Mouse (Mus musculus): ENCODE results near the gene Mepce. TPM values are rescaled to one million over a fixed set of nuclear protein-coding genes. Genes with fewer than 3 reads are reported as not detected.

Mepce gene
- total RNA-seq, 1 experiment, result 42.3 TPM

DNA sequence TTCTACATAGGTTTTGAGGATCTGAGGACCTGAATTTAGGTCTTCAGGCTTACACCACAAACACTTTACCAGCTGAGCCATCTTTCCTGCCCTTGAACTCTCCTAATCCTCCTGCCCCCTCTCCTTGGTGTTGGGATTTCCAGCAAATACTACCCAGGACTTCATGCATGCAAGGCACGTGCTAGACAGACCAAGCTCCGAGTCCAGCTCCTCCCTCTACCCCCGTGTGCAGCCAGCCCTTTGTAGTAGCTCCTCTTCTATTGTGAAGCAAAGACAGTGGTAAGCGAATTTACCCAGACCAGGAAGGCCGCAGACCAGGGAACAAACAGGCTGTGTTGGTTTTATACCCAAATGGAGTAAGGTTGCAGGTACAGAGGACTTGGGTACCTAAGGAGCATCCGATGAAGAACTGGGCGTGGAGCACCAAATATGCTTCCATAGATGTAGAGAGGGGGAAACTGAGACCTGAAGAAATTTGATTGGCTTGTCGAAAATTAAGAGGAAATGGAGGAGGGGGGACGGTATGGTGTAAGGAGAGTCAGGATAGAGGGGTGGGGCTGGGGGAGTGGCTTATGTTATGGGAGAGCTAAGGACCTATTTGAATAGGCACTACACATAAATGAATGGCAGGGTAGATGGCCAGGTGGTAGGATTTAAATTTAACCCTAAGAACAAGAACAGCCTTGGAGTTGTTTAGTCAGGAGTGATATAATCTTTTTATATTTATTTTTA lies 22.7 kb downstream of the Mepce start:
- H3K4me1 ChIP-seq (ENCODE audit: control insufficient read depth in 2 of 2, insufficient read depth in 2 of 2, low read length in 2 of 2, poor library complexity in 1 of 2), result peaks cover 2 to 12% of the 10 kb centered on the region in 2 experiments; a peak in 2 of 4 replicates
- H3K4me3 ChIP-seq (ENCODE audit: insufficient read depth in 1 of 2, low read depth in 1 of 2, low read length in 2 of 2, poor library complexity in 1 of 2, severe bottlenecking in 1 of 2), result no peak overlapping the region
- DNase-seq (ENCODE audit: low read depth, low spot score), result no peak
- no peaks in the 10 kb centered on the region for H3K9me3 ChIP-seq (ENCODE audit: control insufficient read depth, insufficient read depth, low read depth, low read length)
- H3K36me3 ChIP-seq (ENCODE audit: control insufficient read depth, insufficient read depth, low read length, poor library complexity, severe bottlenecking), result no peaks in the 10 kb centered on the region
- TF ChIP-seq HCFC1 (IDR thresholded peaks at IDR 0.05; ENCODE audit: borderline replicate concordance, insufficient read depth, low read length) (no peak), CHD2 (IDR thresholded peaks at IDR 0.05; ENCODE audit: low read depth, low read length) (no peak), MAFK (IDR thresholded peaks at IDR 0.05; ENCODE audit: insufficient read depth, low read depth, low read length) (no peak), ZNF384 (IDR thresholded peaks at IDR 0.05; ENCODE audit: low read depth, low read length) (no peak), ZC3H11A (IDR thresholded peaks at IDR 0.05; ENCODE audit: borderline replicate concordance, low read depth, low read length) (no peak)
- in situ Hi-C loops (cut with MboI; ENCODE audit: low sequenced_read_pairs in 2 of 2, unreplicated experiment in 2 of 2), result loop anchor here in 1 of 2 experiments (10.0 kb wide), 1 partner anchor 110 kb away; no protein-coding TSS in a partner anchor
- no peak overlapping the region for H3K9ac ChIP-seq (ENCODE audit: insufficient read depth, low read depth, low read length, poor library complexity, severe bottlenecking)
- no peak overlapping the region for H3K27ac ChIP-seq (ENCODE audit: insufficient read depth, low read depth, low read length, poor library complexity, severe bottlenecking)

DNA sequence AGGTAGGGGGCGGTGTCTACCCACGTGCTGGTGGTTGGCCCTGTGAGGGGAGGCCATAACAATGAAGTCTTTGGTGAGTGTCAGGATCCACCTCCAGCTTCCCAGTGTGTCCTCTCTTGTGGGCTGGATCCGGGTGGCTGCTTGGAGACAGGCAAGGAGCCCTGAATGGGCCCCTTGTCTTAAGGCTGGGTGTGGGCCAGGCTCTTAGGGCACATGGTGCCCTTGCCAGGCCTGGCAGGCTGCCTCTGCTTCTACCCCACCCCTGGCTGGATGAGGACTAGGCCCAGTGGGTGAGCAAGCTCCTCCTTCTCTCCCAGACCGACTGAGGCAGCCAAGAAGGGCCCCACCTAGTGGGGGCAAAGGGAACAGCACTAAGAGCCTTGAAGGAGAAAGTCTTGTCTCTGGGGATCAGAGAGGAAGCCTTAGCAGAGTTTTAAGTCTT lies 27.5 kb downstream of the Mepce start:
- Histone ChIP-seq H3K4me1 (ENCODE audit: control insufficient read depth in 2 of 2, insufficient read depth in 2 of 2, low read length in 2 of 2, poor library complexity in 1 of 2) (peaks cover 2 to 33% of the 10 kb centered on the region in 2 experiments; a peak in 3 of 4 replicates), H3K9ac (ENCODE audit: insufficient read depth, low read depth, low read length, poor library complexity, severe bottlenecking) (peak overlapping the region; percentile 61; the same call in 1 of the 2 replicates), H3K36me3 (ENCODE audit: control insufficient read depth, insufficient read depth, low read length, poor library complexity, severe bottlenecking) (peaks cover 10% of the 10 kb centered on the region), H3K4me3 (ENCODE audit: insufficient read depth in 1 of 2, low read depth in 1 of 2, low read length in 2 of 2, poor library complexity in 1 of 2, severe bottlenecking in 1 of 2) (no peak overlapping the region), H3K27ac (ENCODE audit: insufficient read depth, low read depth, low read length, poor library complexity, severe bottlenecking) (no peak overlapping the region), H3K9me3 (ENCODE audit: control insufficient read depth, insufficient read depth, low read depth, low read length) (no peaks in the 10 kb centered on the region)
- TF ChIP-seq CHD2 (IDR thresholded peaks at IDR 0.05; ENCODE audit: low read depth, low read length) (no peak), ZNF384 (IDR thresholded peaks at IDR 0.05; ENCODE audit: low read depth, low read length) (no peak), ZC3H11A (IDR thresholded peaks at IDR 0.05; ENCODE audit: borderline replicate concordance, low read depth, low read length) (no peak)
- peak; percentile 82 for DNase-seq (ENCODE audit: low read depth, low spot score)
- in situ Hi-C loops (cut with MboI; ENCODE audit: low sequenced_read_pairs in 2 of 2, unreplicated experiment in 2 of 2), result loop anchor here in 1 of 2 experiments (10.0 kb wide), 1 partner anchor 105 kb away; no protein-coding TSS in a partner anchor

DNA sequence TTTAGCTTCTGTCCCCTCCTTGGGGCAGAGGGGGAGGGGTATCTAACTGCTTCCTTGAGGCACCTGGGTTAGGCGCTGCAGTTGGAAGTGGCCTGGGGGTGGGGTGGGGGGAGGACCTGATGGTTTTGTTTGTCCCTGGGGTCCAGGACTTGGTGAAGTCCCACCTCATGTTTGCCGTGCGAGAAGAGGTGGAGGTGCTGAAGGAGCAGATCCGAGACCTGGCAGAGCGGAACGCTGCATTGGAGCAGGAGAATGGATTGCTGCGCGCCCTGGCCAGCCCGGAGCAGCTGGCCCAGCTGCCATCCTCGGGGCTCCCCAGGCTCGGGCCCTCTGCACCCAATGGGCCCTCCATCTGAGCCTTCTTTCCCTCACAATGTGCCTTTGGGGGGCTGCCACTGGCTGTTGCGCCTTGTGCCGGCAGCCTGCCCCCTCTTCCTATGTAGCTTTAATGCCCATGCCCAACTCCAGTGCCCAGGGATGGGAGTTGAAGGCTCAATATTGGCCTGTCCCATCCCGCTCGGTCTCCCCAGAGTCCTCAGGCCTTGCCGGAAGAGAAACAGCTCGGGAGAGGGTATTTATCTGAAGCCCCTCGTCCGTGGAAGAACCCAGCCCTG lies 28.4 kb downstream of the Mepce start:
- H3K9ac ChIP-seq (ENCODE audit: insufficient read depth, low read depth, low read length, poor library complexity, severe bottlenecking), result peak overlapping the region; percentile 42; the same call in 1 of the 2 replicates

GRCm38 (mm10) chr5:137757887-137758286 lies 29.6 kb downstream of the Mepce start:
- TF ChIP-seq HCFC1 (IDR thresholded peaks at IDR 0.05; ENCODE audit: borderline replicate concordance, insufficient read depth, low read length) (no peak), ZC3H11A (IDR thresholded peaks at IDR 0.05; ENCODE audit: borderline replicate concordance, low read depth, low read length) (no peak), MAFK (IDR thresholded peaks at IDR 0.05; ENCODE audit: insufficient read depth, low read depth, low read length) (no peak), CHD2 (IDR thresholded peaks at IDR 0.05; ENCODE audit: low read depth, low read length) (no peak), ZNF384 (IDR thresholded peaks at IDR 0.05; ENCODE audit: low read depth, low read length) (no peak)
- H3K9ac ChIP-seq (ENCODE audit: insufficient read depth, low read depth, low read length, poor library complexity, severe bottlenecking), result peak overlapping the region; percentile 10; the same call in 1 of the 2 replicates
- DNase-seq (ENCODE audit: low read depth, low spot score), result no peak

More for the DNA sequence above, 28.4 kb downstream of the Mepce start:
- no peak overlapping the region for H3K27ac ChIP-seq (ENCODE audit: insufficient read depth, low read depth, low read length, poor library complexity, severe bottlenecking)
- no peak for DNase-seq (ENCODE audit: low read depth, low spot score)
- H3K9me3 ChIP-seq (ENCODE audit: control insufficient read depth, insufficient read depth, low read depth, low read length), result no peaks in the 10 kb centered on the region
- H3K36me3 ChIP-seq (ENCODE audit: control insufficient read depth, insufficient read depth, low read length, poor library complexity, severe bottlenecking), result peaks cover 10% of the 10 kb centered on the region
- TF ChIP-seq MAFK (IDR thresholded peaks at IDR 0.05; ENCODE audit: insufficient read depth, low read depth, low read length) (no peak), HCFC1 (IDR thresholded peaks at IDR 0.05; ENCODE audit: borderline replicate concordance, insufficient read depth, low read length) (no peak), ZNF384 (IDR thresholded peaks at IDR 0.05; ENCODE audit: low read depth, low read length) (no peak), ZC3H11A (IDR thresholded peaks at IDR 0.05; ENCODE audit: borderline replicate concordance, low read depth, low read length) (no peak), CHD2 (IDR thresholded peaks at IDR 0.05; ENCODE audit: low read depth, low read length) (no peak)
- in situ Hi-C loops (cut with MboI; ENCODE audit: low sequenced_read_pairs in 2 of 2, unreplicated experiment in 2 of 2), result no loop called here
- peak overlapping the region in 1 of 2 experiments; percentile 1; a peak in 1 of 4 replicates for H3K4me3 ChIP-seq (ENCODE audit: insufficient read depth in 1 of 2, low read depth in 1 of 2, low read length in 2 of 2, poor library complexity in 1 of 2, severe bottlenecking in 1 of 2)
- peaks cover 2 to 28% of the 10 kb centered on the region in 2 experiments; a peak in 3 of 4 replicates for H3K4me1 ChIP-seq (ENCODE audit: control insufficient read depth in 2 of 2, insufficient read depth in 2 of 2, low read length in 2 of 2, poor library complexity in 1 of 2)

More at GRCm38 (mm10) chr5:137757887-137758286, 29.6 kb downstream of the Mepce start:
- Histone ChIP-seq H3K4me1 (ENCODE audit: control insufficient read depth in 2 of 2, insufficient read depth in 2 of 2, low read length in 2 of 2, poor library complexity in 1 of 2) (peaks cover 4 to 36% of the 10 kb centered on the region in 2 experiments; a peak in 3 of 4 replicates), H3K9me3 (ENCODE audit: control insufficient read depth, insufficient read depth, low read depth, low read length) (no peaks in the 10 kb centered on the region), H3K4me3 (ENCODE audit: insufficient read depth in 1 of 2, low read depth in 1 of 2, low read length in 2 of 2, poor library complexity in 1 of 2, severe bottlenecking in 1 of 2) (no peak overlapping the region), H3K36me3 (ENCODE audit: control insufficient read depth, insufficient read depth, low read length, poor library complexity, severe bottlenecking) (peaks cover 10% of the 10 kb centered on the region), H3K27ac (ENCODE audit: insufficient read depth, low read depth, low read length, poor library complexity, severe bottlenecking) (no peak overlapping the region)
- in situ Hi-C loops (cut with MboI; ENCODE audit: low sequenced_read_pairs in 2 of 2, unreplicated experiment in 2 of 2), result no loop called here

Data from ES-E14 (cell line).